Mouse (Mus musculus): ENCODE data around the gene Abcg4.
"Not testable (repeated sequence)": the region's sequence is repeated elsewhere in the genome, so short reads cannot be mapped to it uniquely, and the experiment has no call there.

DNA sequence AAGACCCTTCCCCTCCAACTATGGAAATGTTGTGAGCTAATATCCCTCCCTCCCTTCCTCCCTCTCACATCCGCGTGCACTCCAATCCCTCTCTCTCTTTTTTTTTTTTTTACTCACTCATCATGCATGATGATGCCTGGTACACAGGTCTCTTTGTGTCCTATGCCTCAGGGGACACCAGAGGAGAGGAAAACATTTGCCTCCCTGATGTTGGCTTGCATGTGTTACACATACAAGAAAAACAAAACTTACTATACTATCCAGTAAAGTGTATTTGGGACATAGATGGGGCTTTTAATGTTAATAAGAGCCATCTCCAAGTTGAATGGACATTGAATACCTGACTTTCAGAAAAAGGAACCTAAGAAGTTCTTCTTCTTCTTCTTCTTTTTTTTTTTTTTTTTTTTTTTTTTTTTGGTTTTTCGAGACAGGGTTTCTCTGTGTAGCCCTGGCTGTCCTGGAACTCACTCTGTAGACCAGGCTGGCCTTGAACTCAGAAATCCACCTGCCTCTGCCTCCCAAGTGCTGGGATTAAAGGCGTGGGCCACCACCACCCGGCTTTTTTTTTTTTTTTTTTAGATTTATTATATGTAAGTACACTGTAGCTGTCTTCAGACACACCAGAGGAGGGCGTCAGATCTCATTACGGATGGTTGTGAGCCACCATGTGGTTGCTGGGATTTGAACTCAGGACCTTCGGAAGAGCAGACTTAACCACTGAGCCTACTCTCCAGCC is 36.8 kb upstream of the Abcg4 start:
- not testable (repeated sequence) for TF ChIP-seq CTCF (IDR thresholded peaks at IDR 0.05; ENCODE audit: borderline replicate concordance, control insufficient read depth, extremely low read depth, insufficient read depth, low read length, poor library complexity); POLR2A (IDR thresholded peaks at IDR 0.05; ENCODE audit: control insufficient read depth, extremely low read depth, insufficient read depth, low read length, poor library complexity)
